Mouse (Mus musculus): ENCODE results near the gene Aspdh. TPM values are rescaled to one million over a fixed set of nuclear protein-coding genes. Genes with fewer than 3 reads are reported as not detected.

Aspdh gene
- polyA plus RNA-seq, 1 experiment from 2014 or later = 5.2 TPM

GRCm38 (mm10) chr7:44461503-44462217 is 3.5 kb upstream of the Aspdh start:
- Histone ChIP-seq H3K27ac (ENCODE audit: low read depth, low read length) (no peak overlapping the region), H3K9ac (replicated peaks; ENCODE audit: low read depth, low read length) (no peak overlapping the region), H3K4me2 (ENCODE audit: low read depth, low read length) (no peak overlapping the region), H3K27me3 (ENCODE audit: control insufficient read depth, insufficient read depth, low read length) (no peaks in the 10 kb centered on the region), H3K4me1 (ENCODE audit: control insufficient read depth, insufficient read depth, low read length) (peaks cover 17% of the 10 kb centered on the region), H3K4me3 (ENCODE audit: low read depth, low read length) (no peak overlapping the region), H3K9me3 (ENCODE audit: control insufficient read depth, low read length) (no peaks in the 10 kb centered on the region), H3K36me3 (ENCODE audit: control insufficient read depth, insufficient read depth, low read length) (peaks cover 46% of the 10 kb centered on the region)
- 56% methylated on average over 54 of the region's 57 CpGs for WGBS
- ATAC-seq (ENCODE audit: low read depth) = no peak

GRCm38 (mm10) chr7:44462218-44463055 is 2.8 kb upstream of the Aspdh start:
- no peak overlapping the region for H3K4me3 ChIP-seq (ENCODE audit: low read depth, low read length)
- H3K27ac ChIP-seq (ENCODE audit: low read depth, low read length) = 0 out of 2 replicates have a peak overlapping the region, but pooled peaks have one; percentile 5
- peaks cover 17% of the 10 kb centered on the region for H3K4me1 ChIP-seq (ENCODE audit: control insufficient read depth, insufficient read depth, low read length)
- no peak overlapping the region for H3K4me2 ChIP-seq (ENCODE audit: low read depth, low read length)
- no peaks in the 10 kb centered on the region for H3K27me3 ChIP-seq (ENCODE audit: control insufficient read depth, insufficient read depth, low read length)
- H3K9me3 ChIP-seq (ENCODE audit: control insufficient read depth, low read length) = no peaks in the 10 kb centered on the region
- peaks cover 42% of the 10 kb centered on the region for H3K36me3 ChIP-seq (ENCODE audit: control insufficient read depth, insufficient read depth, low read length)
- ATAC-seq (ENCODE audit: low read depth) = no peak
- H3K9ac ChIP-seq (replicated peaks; ENCODE audit: low read depth, low read length) = no peak overlapping the region
- WGBS = 14% methylated on average over 71 of the region's 77 CpGs

GRCm38 (mm10) chr7:44463056-44463425 is 2.1 kb upstream of the Aspdh start:
- Histone ChIP-seq H3K36me3 (ENCODE audit: control insufficient read depth, insufficient read depth, low read length) (peaks cover 42% of the 10 kb centered on the region), H3K4me2 (ENCODE audit: low read depth, low read length) (no peak overlapping the region), H3K27ac (ENCODE audit: low read depth, low read length) (no peak overlapping the region), H3K4me3 (ENCODE audit: low read depth, low read length) (no peak overlapping the region), H3K9me3 (ENCODE audit: control insufficient read depth, low read length) (no peaks in the 10 kb centered on the region), H3K9ac (replicated peaks; ENCODE audit: low read depth, low read length) (no peak overlapping the region), H3K4me1 (ENCODE audit: control insufficient read depth, insufficient read depth, low read length) (peaks cover 17% of the 10 kb centered on the region), H3K27me3 (ENCODE audit: control insufficient read depth, insufficient read depth, low read length) (no peaks in the 10 kb centered on the region)
- 37% methylated on average over 8 of the region's 8 CpGs for WGBS
- no peak for ATAC-seq (ENCODE audit: low read depth)

- H3K4me2 ChIP-seq (ENCODE audit: low read depth, low read length) = no peak overlapping the region
- H3K4me1 ChIP-seq (ENCODE audit: control insufficient read depth, insufficient read depth, low read length) = peaks cover 23% of the 10 kb centered on the region
- WGBS = 85% methylated on average over 10 of the region's 10 CpGs
- H3K9me3 ChIP-seq (ENCODE audit: control insufficient read depth, low read length) = no peaks in the 10 kb centered on the region
- H3K27me3 ChIP-seq (ENCODE audit: control insufficient read depth, insufficient read depth, low read length) = no peaks in the 10 kb centered on the region
- peaks cover 42% of the 10 kb centered on the region for H3K36me3 ChIP-seq (ENCODE audit: control insufficient read depth, insufficient read depth, low read length)
- no peak overlapping the region for H3K4me3 ChIP-seq (ENCODE audit: low read depth, low read length)
- no peak overlapping the region for H3K27ac ChIP-seq (ENCODE audit: low read depth, low read length)
- no peak overlapping the region for H3K9ac ChIP-seq (replicated peaks; ENCODE audit: low read depth, low read length)
- ATAC-seq (ENCODE audit: low read depth) = no peak
These were observed 1.5 kb upstream of the Aspdh start for GRCm38 (mm10) chr7:44463556-44464225.

GRCm38 (mm10) chr7:44464511-44464910 is 680 bp upstream of the Aspdh start:
- no peak overlapping the region for H3K4me3 ChIP-seq (ENCODE audit: low read depth, low read length)
- H3K4me2 ChIP-seq (ENCODE audit: low read depth, low read length) = no peak overlapping the region
- H3K36me3 ChIP-seq (ENCODE audit: control insufficient read depth, insufficient read depth, low read length) = peaks cover 42% of the 10 kb centered on the region
- peak overlapping the region; percentile 60; the same call in 1 of the 2 replicates for H3K27ac ChIP-seq (ENCODE audit: low read depth, low read length)
- no peak overlapping the region for H3K9ac ChIP-seq (replicated peaks; ENCODE audit: low read depth, low read length)
- H3K4me1 ChIP-seq (ENCODE audit: control insufficient read depth, insufficient read depth, low read length) = peaks cover 28% of the 10 kb centered on the region
- no peaks in the 10 kb centered on the region for H3K9me3 ChIP-seq (ENCODE audit: control insufficient read depth, low read length)
- H3K27me3 ChIP-seq (ENCODE audit: control insufficient read depth, insufficient read depth, low read length) = no peaks in the 10 kb centered on the region
- WGBS = 5% methylated on average over 4 of the region's 4 CpGs
- ATAC-seq (ENCODE audit: low read depth) = no peak

- H3K9ac ChIP-seq (replicated peaks; ENCODE audit: low read depth, low read length) = no peak overlapping the region
- no peaks in the 10 kb centered on the region for H3K9me3 ChIP-seq (ENCODE audit: control insufficient read depth, low read length)
- WGBS = 83% methylated on average over 10 of the region's 10 CpGs
- H3K27ac ChIP-seq (ENCODE audit: low read depth, low read length) = no peak overlapping the region; the same call in 1 of the 2 replicates
- H3K27me3 ChIP-seq (ENCODE audit: control insufficient read depth, insufficient read depth, low read length) = no peaks in the 10 kb centered on the region
- H3K4me1 ChIP-seq (ENCODE audit: control insufficient read depth, insufficient read depth, low read length) = peaks cover 28% of the 10 kb centered on the region
- H3K36me3 ChIP-seq (ENCODE audit: control insufficient read depth, insufficient read depth, low read length) = peaks cover 29% of the 10 kb centered on the region
- no peak overlapping the region for H3K4me2 ChIP-seq (ENCODE audit: low read depth, low read length)
- no peak overlapping the region for H3K4me3 ChIP-seq (ENCODE audit: low read depth, low read length)
- no peak for ATAC-seq (ENCODE audit: low read depth)
These were observed 1.1 kb downstream of the Aspdh start for GRCm38 (mm10) chr7:44466006-44466887.

GRCm38 (mm10) chr7:44466888-44467311 is 1.7 kb downstream of the Aspdh start:
- 0 out of 2 replicates have a peak overlapping the region, but pooled peaks have one; percentile 11 for H3K9ac ChIP-seq (replicated peaks; ENCODE audit: low read depth, low read length)
- no peaks in the 10 kb centered on the region for H3K27me3 ChIP-seq (ENCODE audit: control insufficient read depth, insufficient read depth, low read length)
- WGBS = 81% methylated on average over 16 of the region's 16 CpGs
- H3K4me1 ChIP-seq (ENCODE audit: control insufficient read depth, insufficient read depth, low read length) = peaks cover 28% of the 10 kb centered on the region
- H3K9me3 ChIP-seq (ENCODE audit: control insufficient read depth, low read length) = no peaks in the 10 kb centered on the region
- H3K36me3 ChIP-seq (ENCODE audit: control insufficient read depth, insufficient read depth, low read length) = peaks cover 22% of the 10 kb centered on the region
- no peak overlapping the region for H3K4me3 ChIP-seq (ENCODE audit: low read depth, low read length)
- ATAC-seq (ENCODE audit: low read depth) = 0 out of 2 replicates have a peak, but pooled peaks have one; percentile 1
- H3K27ac ChIP-seq (ENCODE audit: low read depth, low read length) = peak overlapping the region; percentile 89
- H3K4me2 ChIP-seq (ENCODE audit: low read depth, low read length) = peak overlapping the region; percentile 12; the same call in 1 of the 2 replicates

- peaks cover 23% of the 10 kb centered on the region for H3K4me1 ChIP-seq (ENCODE audit: control insufficient read depth, insufficient read depth, low read length)
- H3K27ac ChIP-seq (ENCODE audit: low read depth, low read length) = peak within 1 kb of the TSS; percentile 89
- H3K36me3 ChIP-seq (ENCODE audit: control insufficient read depth, insufficient read depth, low read length) = peaks cover 12% of the 10 kb centered on the region
- H3K27me3 ChIP-seq (ENCODE audit: control insufficient read depth, insufficient read depth, low read length) = no peaks in the 10 kb centered on the region
- under 1% methylated on average over 42 of the region's 42 CpGs for WGBS
- no peaks in the 10 kb centered on the region for H3K9me3 ChIP-seq (ENCODE audit: control insufficient read depth, low read length)
- peak within 1 kb of the TSS; percentile 57 for H3K9ac ChIP-seq (replicated peaks; ENCODE audit: low read depth, low read length)
- ATAC-seq (ENCODE audit: low read depth) = peak; percentile 93
- H3K4me2 ChIP-seq (ENCODE audit: low read depth, low read length) = peak within 1 kb of the TSS; percentile 73
- H3K4me3 ChIP-seq (ENCODE audit: low read depth, low read length) = peak within 1 kb of the TSS; percentile 49
These were observed 2.7 kb downstream of the Aspdh start, which contains the start of gene Josd2 for GRCm38 (mm10) chr7:44467811-44468411. Gene Josd2 (plus strand): TSS chr7:44467980.
